Mouse (Mus musculus): ENCODE results near the gene Ndufa1. TPM values are rescaled to one million over a fixed set of nuclear protein-coding genes. Genes with fewer than 3 reads are reported as not detected.
"Not testable (repeated sequence)": the region's sequence is repeated elsewhere in the genome, so short reads cannot be mapped to it uniquely, and the experiment has no call there.

Gene Ndufa1
- polyA plus RNA-seq, 1 experiment, result 363 TPM

DNA sequence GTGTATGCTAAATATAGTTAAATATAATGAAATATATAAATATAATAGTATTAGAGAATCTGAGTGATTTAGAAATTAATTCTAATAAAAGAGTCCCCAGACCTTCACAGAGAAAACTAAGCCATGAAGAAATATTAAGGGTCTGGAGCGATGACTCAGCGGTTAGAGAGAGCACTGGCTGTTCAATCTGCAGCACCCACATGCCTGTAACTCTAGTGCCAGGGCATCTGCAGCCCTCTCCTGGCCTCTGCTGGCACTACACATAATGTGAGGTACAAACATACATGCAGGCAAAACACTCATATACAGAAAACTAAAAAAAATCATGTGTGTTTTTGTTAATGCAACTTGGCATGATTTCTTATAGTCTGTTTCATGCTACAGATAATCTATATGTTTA lies 46.0 kb downstream of the Ndufa1 start:
- TF ChIP-seq POLR2A (IDR thresholded peaks at IDR 0.05; ENCODE audit: borderline replicate concordance, extremely low read depth, insufficient read depth, insufficient read length, poor library complexity, severe bottlenecking), result no peak
- TF ChIP-seq CTCF (IDR thresholded peaks at IDR 0.05; ENCODE audit: borderline replicate concordance, extremely low read depth, insufficient read depth, insufficient read length), result peak; percentile 33; the same call in 1 of the 2 replicates
- peak; percentile 29 for DNase-seq (ENCODE audit: low read depth)

DNA sequence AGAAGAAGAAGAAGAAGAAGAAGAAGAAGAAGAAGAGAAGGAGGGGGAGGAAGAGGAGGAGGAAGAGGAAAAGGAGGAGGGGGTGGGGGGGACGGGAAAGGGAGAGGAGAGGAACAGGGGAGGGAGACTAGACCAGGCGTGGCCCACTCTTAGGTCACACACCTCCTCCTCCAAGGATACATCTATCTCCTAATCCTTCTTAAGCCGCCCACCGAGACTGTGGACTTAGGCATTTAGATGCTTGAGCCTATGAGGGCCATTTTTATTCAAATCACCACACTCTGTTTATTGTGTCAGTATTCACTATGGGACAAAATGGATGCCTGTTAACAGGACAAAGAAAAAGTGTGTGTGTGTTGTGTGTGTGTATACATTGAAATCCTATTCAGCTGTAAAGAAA lies 46.5 kb downstream of the Ndufa1 start:
- DNase-seq (ENCODE audit: low read depth), result not testable (repeated sequence)

DNA sequence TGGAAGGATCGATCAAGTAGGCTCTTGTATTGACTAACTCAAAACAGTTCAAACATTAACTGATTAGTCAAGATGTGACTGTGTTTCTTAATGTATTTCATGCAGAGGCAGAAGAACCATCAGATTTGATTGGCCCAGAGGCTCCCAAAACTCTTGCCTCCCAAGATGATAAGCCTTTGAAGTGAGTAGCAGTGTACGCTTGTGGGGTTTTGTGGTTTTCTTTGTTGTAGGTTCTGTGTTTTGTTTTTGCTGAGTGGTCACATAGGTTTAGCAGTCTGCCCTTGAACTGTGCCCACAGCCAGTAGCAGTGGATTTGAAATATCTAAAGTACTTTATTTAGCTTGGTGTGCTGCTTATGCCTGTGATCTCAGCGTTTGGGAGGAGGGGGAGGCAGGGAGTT lies 49.2 kb downstream of the Ndufa1 start:
- TF ChIP-seq CTCF (IDR thresholded peaks at IDR 0.05; ENCODE audit: borderline replicate concordance, extremely low read depth, insufficient read depth, insufficient read length), result no peak
- TF ChIP-seq POLR2A (IDR thresholded peaks at IDR 0.05; ENCODE audit: borderline replicate concordance, extremely low read depth, insufficient read depth, insufficient read length, poor library complexity, severe bottlenecking), result no peak
- no peak for DNase-seq (ENCODE audit: low read depth)

Other genes with a start within 250 kb of the Ndufa1 start
- 54.2 and 61.6 TPM in 2 replicates for gene Sept6, start 199.4 kb downstream of the Ndufa1 start, polyA plus RNA-seq (2012; rRNA removed)
- gene Sowahd, start 142.3 kb downstream of the Ndufa1 start, polyA plus RNA-seq (2012; rRNA removed), result not detected in 2 replicates
- 425 and 492 TPM in 2 replicates for gene Rpl39, start 105.8 kb downstream of the Ndufa1 start, polyA plus RNA-seq (2012; rRNA removed)
- gene Upf3b, start 80.8 kb downstream of the Ndufa1 start, polyA plus RNA-seq (2012; rRNA removed), result 31.2 and 37.8 TPM in 2 replicates
- gene Nkap, start 64.4 kb downstream of the Ndufa1 start, polyA plus RNA-seq (2012; rRNA removed), result 6.8 and 14.4 TPM in 2 replicates
- gene Akap14, start 22.3 kb downstream of the Ndufa1 start, polyA plus RNA-seq (2012; rRNA removed), result 0.14 and 0.46 TPM in 2 replicates
- 8.3 and 10.6 TPM in 2 replicates for gene Rnf113a1, start 82 bp upstream of the Ndufa1 start, polyA plus RNA-seq (2012; rRNA removed)
- gene Gm9, start 19.9 kb upstream of the Ndufa1 start, polyA plus RNA-seq (2012; rRNA removed), result not detected in 2 replicates
- not detected in 2 replicates for gene Rhox1, start 31.1 kb upstream of the Ndufa1 start, polyA plus RNA-seq (2012; rRNA removed)
- gene Rhox2a, start 53.8 kb upstream of the Ndufa1 start, polyA plus RNA-seq (2012; rRNA removed), result not detected in 2 replicates
- gene Rhox3a, start 58.8 kb upstream of the Ndufa1 start, polyA plus RNA-seq (2012; rRNA removed), result not detected in 2 replicates
- gene Rhox4a, start 74.2 kb upstream of the Ndufa1 start, polyA plus RNA-seq (2012; rRNA removed), result not detected in 2 replicates
- not detected in 2 replicates for gene Rhox3a2, start 188.9 kb upstream of the Ndufa1 start, polyA plus RNA-seq (2012; rRNA removed)
- 0.10 and 0.30 TPM in 2 replicates for gene Rhox4a2, start 199.7 kb upstream of the Ndufa1 start, polyA plus RNA-seq (2012; rRNA removed)
- gene Rhox2b, start 220.9 kb upstream of the Ndufa1 start, polyA plus RNA-seq (2012; rRNA removed), result not detected in 2 replicates
- 0.14 TPM in 1 of 2 replicates, not detected in the other for gene Rhox4b, start 241.3 kb upstream of the Ndufa1 start, polyA plus RNA-seq (2012; rRNA removed)